Mouse (Mus musculus): ENCODE measurements around the gene Gcnt2. TPM values are rescaled to one million over a fixed set of nuclear protein-coding genes. Genes with fewer than 3 reads are reported as not detected.
"Not testable (repeated sequence)": the region's sequence is repeated elsewhere in the genome, so short reads cannot be mapped to it uniquely, and the experiment has no call there.

Gcnt2 gene
- polyA plus RNA-seq, 1 experiment from 2014 or later, result 7.9 TPM

GRCm38 (mm10) chr13:40987608-40988303 lies 128.2 kb downstream of the Gcnt2 start:
- not testable (repeated sequence) for ATAC-seq (ENCODE audit: insufficient read depth, low FRiP score, low read depth); H3K27ac ChIP-seq; H3K36me3 ChIP-seq; H3K4me3 ChIP-seq (replicated peaks); H3K9me3 ChIP-seq; H3K4me1 ChIP-seq; H3K27me3 ChIP-seq (replicated peaks); H3K9ac ChIP-seq; H3K4me2 ChIP-seq
- 65% methylated on average over 4 of the region's 4 CpGs for WGBS

GRCm38 (mm10) chr13:40988418-40988817 lies 128.9 kb downstream of the Gcnt2 start:
- H3K27ac ChIP-seq, result no peak overlapping the region
- no peak for ATAC-seq (ENCODE audit: insufficient read depth, low FRiP score, low read depth)
- 67% methylated on average over 2 of the region's 2 CpGs for WGBS

GRCm38 (mm10) chr13:40994487-40995263 lies 135.1 kb downstream of the Gcnt2 start:
- H3K4me2 ChIP-seq, result peak overlapping the region; percentile 39
- no peaks in the 10 kb centered on the region for H3K27me3 ChIP-seq (replicated peaks)
- H3K4me3 ChIP-seq (replicated peaks), result 0 out of 2 replicates have a peak overlapping the region, but pooled peaks have one; percentile 3
- no peaks in the 10 kb centered on the region for H3K36me3 ChIP-seq
- WGBS, result 5% methylated on average over 8 of the region's 8 CpGs
- peak overlapping the region; percentile 72 for H3K27ac ChIP-seq
- no peak; the same call in 1 of the 2 replicates for ATAC-seq (ENCODE audit: insufficient read depth, low FRiP score, low read depth)
- no peaks in the 10 kb centered on the region for H3K9me3 ChIP-seq
- H3K4me1 ChIP-seq, result peaks cover 7% of the 10 kb centered on the region
- 0 out of 2 replicates have a peak overlapping the region, but pooled peaks have one; percentile 6 for H3K9ac ChIP-seq

More at GRCm38 (mm10) chr13:40988418-40988817, 128.9 kb downstream of the Gcnt2 start:
- no peaks in the 10 kb centered on the region for H3K27me3 ChIP-seq (replicated peaks)
- H3K4me1 ChIP-seq, result no peaks in the 10 kb centered on the region
- no peak overlapping the region for H3K4me2 ChIP-seq
- H3K4me3 ChIP-seq (replicated peaks), result no peak overlapping the region
- H3K9ac ChIP-seq, result no peak overlapping the region
- no peaks in the 10 kb centered on the region for H3K36me3 ChIP-seq
- H3K9me3 ChIP-seq, result no peaks in the 10 kb centered on the region

DNA sequence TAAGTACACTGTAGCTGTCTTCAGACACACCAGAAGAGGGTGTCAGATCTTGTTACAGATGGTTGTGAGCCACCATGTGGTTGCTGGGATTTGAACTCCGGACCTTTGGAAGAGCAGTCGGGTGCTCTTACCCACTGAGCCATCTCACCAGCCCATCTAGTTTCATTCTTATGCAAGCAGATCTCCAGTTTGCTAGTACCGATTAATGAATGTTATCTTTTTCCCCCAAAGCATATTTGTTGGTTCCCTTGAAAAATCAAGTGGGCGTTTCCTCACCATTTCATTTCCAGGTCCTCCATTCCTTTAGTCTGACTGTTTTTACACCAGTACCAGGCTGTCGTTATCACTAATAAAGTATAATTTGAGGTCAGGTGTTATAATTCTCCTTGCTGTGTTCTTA lies 139.0 kb downstream of the Gcnt2 start:
- not testable (repeated sequence) for H3K9ac ChIP-seq; H3K4me2 ChIP-seq; H3K9me3 ChIP-seq; H3K36me3 ChIP-seq; ATAC-seq (ENCODE audit: insufficient read depth, low FRiP score, low read depth); H3K27me3 ChIP-seq (replicated peaks); H3K27ac ChIP-seq; H3K4me3 ChIP-seq (replicated peaks)
- 83% methylated on average over 5 of the region's 5 CpGs for WGBS
- H3K4me1 ChIP-seq, result peaks cover 18% of the 10 kb centered on the region

DNA sequence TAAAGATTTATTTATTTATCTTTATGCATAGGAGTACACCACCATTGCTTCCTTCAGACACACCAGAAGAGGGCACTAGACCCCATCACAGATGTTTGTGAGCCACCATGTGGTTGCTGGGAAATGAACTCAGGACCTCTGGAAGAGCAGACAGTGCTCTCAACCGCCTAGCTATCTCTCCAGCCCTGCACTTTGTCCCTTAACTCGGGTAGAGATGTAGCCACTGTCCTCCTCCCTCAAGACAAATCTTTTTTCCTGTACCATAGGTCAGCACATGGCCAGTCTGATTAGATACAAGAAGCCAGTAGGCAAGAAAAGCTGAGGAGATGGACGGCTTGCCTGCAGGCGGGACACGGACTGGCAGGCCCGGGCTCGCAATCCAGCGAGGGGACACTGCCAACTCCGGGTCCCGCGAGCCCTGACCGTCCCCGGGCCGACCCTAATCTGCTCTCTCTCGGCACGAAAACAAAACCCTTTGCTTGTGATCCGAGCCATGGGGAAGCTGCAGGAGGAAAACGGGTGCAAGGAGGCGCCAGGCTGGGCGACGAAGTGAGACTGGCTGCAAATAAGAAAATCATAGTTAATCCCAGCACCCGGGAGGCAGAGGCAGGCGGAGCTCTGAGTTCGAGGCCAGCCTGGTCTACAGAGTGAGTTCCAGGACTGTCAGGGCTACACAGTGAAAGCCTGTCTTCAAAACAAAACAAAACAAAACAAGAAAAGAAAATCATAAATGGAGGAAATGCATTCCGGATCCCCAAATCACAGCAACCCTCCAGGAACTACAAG lies 140.8 kb downstream of the Gcnt2 start:
- Histone ChIP-seq H3K9me3 (no peaks in the 10 kb centered on the region), H3K4me1 (peaks cover 15% of the 10 kb centered on the region), H3K4me3 (replicated peaks) (peak overlapping the region; percentile 99), H3K9ac (peak overlapping the region; percentile 86), H3K27me3 (replicated peaks) (no peaks in the 10 kb centered on the region), H3K4me2 (peak overlapping the region; percentile 86), H3K36me3 (0 out of 2 replicates have a peak, but pooled peaks cover 3% of the 10 kb centered on the region), H3K27ac (peak overlapping the region; percentile 99)
- WGBS, result 0% methylated on average over 25 of the region's 25 CpGs
- peak; percentile 16; the same call in 1 of the 2 replicates for ATAC-seq (ENCODE audit: insufficient read depth, low FRiP score, low read depth)

- H3K9ac ChIP-seq, result peak within 1 kb of the TSS; percentile 86
- no peaks in the 10 kb centered on the region for H3K9me3 ChIP-seq
- H3K4me2 ChIP-seq, result peak within 1 kb of the TSS; percentile 86
- peak within 1 kb of the TSS; percentile 99 for H3K27ac ChIP-seq
- peak within 1 kb of the TSS; percentile 99 for H3K4me3 ChIP-seq (replicated peaks)
- no peaks in the 10 kb centered on the region for H3K27me3 ChIP-seq (replicated peaks)
- WGBS, result under 1% methylated on average over 55 of the region's 58 CpGs
- peak; percentile 93 for ATAC-seq (ENCODE audit: insufficient read depth, low FRiP score, low read depth)
- peaks cover 15% of the 10 kb centered on the region for H3K4me1 ChIP-seq
- peaks cover 10% of the 10 kb centered on the region for H3K36me3 ChIP-seq
These were observed 141.5 kb downstream of the Gcnt2 start, which contains the start of gene Pak1ip1 for GRCm38 (mm10) chr13:41000926-41001639. Gene Pak1ip1, plus strand, starts transcription at chr13:41001023.

DNA sequence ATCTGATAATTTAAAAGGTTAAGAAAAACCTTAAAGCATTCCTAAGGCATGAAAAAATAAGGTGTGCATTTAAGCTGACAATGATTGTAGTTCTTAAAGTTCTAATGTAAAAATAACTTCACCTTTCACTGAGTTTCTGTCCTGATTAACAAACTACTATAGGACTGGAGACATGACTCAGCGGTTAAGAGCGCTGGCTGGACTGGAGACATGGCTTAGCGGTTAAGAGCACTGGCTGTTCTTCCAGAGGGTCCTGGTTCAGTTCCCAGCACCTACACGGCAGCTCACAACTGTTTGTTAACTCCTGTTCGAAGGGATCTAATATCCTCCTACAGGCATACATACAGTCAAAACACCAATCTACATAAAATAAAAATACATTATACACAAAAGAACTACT lies 142.4 kb downstream of the Gcnt2 start:
- H3K27me3 ChIP-seq (replicated peaks), result no peaks in the 10 kb centered on the region
- H3K4me1 ChIP-seq, result peaks cover 15% of the 10 kb centered on the region
- peaks cover 13% of the 10 kb centered on the region for H3K36me3 ChIP-seq
- H3K9me3 ChIP-seq, result no peaks in the 10 kb centered on the region
- no peak for ATAC-seq (ENCODE audit: insufficient read depth, low FRiP score, low read depth)
- WGBS, result 80% methylated on average over 5 of the region's 5 CpGs
- no peak overlapping the region for H3K27ac ChIP-seq
- peak overlapping the region; percentile 27; the same call in 1 of the 2 replicates for H3K4me3 ChIP-seq (replicated peaks)
- peak overlapping the region; percentile 86 for H3K4me2 ChIP-seq
- no peak overlapping the region for H3K9ac ChIP-seq

DNA sequence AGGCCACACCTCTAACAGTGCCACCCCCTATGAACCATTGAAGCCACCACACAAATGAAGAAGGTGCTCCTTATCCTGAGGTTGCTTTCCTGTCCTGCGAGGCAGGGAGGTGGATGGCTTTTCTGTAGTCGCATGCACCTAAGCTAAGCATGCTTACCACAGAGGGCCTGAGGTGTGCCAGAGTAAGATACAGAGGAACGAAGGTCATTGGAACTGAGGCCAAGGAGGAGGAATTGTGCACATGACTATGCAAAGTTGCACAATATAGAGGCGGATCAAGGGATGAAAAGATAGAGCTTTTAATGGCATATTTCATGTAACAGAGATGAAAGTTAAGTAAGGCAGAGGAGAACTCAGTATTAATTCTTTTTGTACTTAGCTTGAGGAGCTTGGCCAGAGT lies 146.7 kb downstream of the Gcnt2 start:
- Histone ChIP-seq H3K9me3 (no peaks in the 10 kb centered on the region), H3K27me3 (replicated peaks) (no peaks in the 10 kb centered on the region), H3K36me3 (peaks cover 34% of the 10 kb centered on the region), H3K4me1 (peaks cover 7% of the 10 kb centered on the region; the same call in 1 of the 2 replicates), H3K9ac (no peak overlapping the region), H3K4me2 (no peak overlapping the region), H3K4me3 (replicated peaks) (no peak overlapping the region), H3K27ac (no peak overlapping the region)
- no peak for ATAC-seq (ENCODE audit: insufficient read depth, low FRiP score, low read depth)
- WGBS, result 93% methylated on average over 4 of the region's 4 CpGs

DNA sequence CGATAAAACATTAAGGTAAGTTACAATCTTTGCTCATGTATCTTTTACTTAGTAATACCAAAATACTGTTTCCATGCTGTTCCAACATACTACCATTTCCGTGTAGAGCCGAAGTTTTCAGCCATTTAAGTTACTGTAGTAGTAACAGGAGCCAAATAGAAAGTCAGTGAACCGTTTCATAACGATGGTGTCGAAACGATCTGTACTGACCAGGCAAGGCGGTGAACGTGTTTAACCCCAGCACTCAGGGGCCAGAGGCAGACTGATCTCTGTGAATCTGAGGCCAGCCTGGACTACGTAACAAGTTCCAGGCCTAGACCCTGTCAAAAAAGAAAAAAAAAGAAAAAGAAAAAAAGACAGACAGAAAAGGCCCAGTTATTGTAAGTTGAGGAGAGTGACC lies 148.7 kb downstream of the Gcnt2 start:
- H3K9ac ChIP-seq, result no peak overlapping the region
- no peaks in the 10 kb centered on the region for H3K9me3 ChIP-seq
- WGBS, result 94% methylated on average over 10 of the region's 10 CpGs
- no peak overlapping the region for H3K4me3 ChIP-seq (replicated peaks)
- no peak overlapping the region for H3K27ac ChIP-seq
- ATAC-seq (ENCODE audit: insufficient read depth, low FRiP score, low read depth), result no peak
- peaks cover 43% of the 10 kb centered on the region for H3K36me3 ChIP-seq
- H3K4me2 ChIP-seq, result no peak overlapping the region
- H3K4me1 ChIP-seq, result no peaks in the 10 kb centered on the region
- H3K27me3 ChIP-seq (replicated peaks), result no peaks in the 10 kb centered on the region

- no peak overlapping the region for H3K4me3 ChIP-seq (replicated peaks)
- H3K27ac ChIP-seq, result no peak overlapping the region
- H3K4me1 ChIP-seq, result no peaks in the 10 kb centered on the region
- no peak for ATAC-seq (ENCODE audit: insufficient read depth, low FRiP score, low read depth)
- WGBS, result 79% methylated on average over 8 of the region's 8 CpGs
- no peak overlapping the region for H3K9ac ChIP-seq
- H3K27me3 ChIP-seq (replicated peaks), result no peaks in the 10 kb centered on the region
- H3K9me3 ChIP-seq, result no peaks in the 10 kb centered on the region
- H3K36me3 ChIP-seq, result peaks cover 44% of the 10 kb centered on the region
- H3K4me2 ChIP-seq, result no peak overlapping the region
These were observed 149.4 kb downstream of the Gcnt2 start for GRCm38 (mm10) chr13:41008946-41009345.

All from stomach, embryonic 15.5 days (tissue).